Mouse (Mus musculus): Measurements from ENCODE around the gene Abtb1. TPM values are rescaled to one million over a fixed set of nuclear protein-coding genes. Genes with fewer than 3 reads are reported as not detected.

The Abtb1 gene
- total and polyA plus RNA-seq, 2 experiments from 2014 or later: 31.5 to 78.9 TPM

DNA sequence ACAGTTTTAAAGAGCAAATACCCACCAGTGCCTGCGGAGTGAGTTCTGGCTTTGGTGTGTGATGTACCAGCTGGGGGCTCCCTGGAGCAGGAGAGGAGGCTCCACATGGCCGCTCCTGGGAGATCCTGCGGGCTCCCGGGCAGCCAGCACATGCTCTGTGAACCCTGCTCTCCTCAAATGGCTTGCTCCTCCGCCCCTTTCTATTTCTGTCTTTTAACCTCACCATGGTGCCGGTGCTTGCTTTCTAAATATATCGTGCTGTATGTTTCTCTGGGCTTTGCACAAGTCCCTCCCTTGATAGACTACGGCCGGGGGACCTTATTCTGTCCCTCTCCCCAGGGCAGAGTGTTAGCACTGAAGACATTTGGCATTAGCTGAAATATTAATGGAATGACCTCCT is 15.5 kb upstream of the Abtb1 start:
- TF ChIP-seq CTCF (IDR thresholded peaks at IDR 0.05; ENCODE audit: low read depth): peak; percentile 18; the same call in 1 of the 2 replicates
- H3K27ac ChIP-seq: no peak overlapping the region
- H3K4me2 ChIP-seq (ENCODE audit: low read depth, low read length): no peak overlapping the region
- no peaks in the 10 kb centered on the region for H3K9me3 ChIP-seq (ENCODE audit: low read length)
- WGBS: 36% methylated on average over 9 of the region's 9 CpGs
- no peak overlapping the region for H3K4me3 ChIP-seq (ENCODE audit: low read length)
- peaks cover 22% of the 10 kb centered on the region; the same call in 1 of the 2 replicates for H3K36me3 ChIP-seq (ENCODE audit: insufficient read depth, low read length)
- H3K4me1 ChIP-seq (ENCODE audit: insufficient read depth, low read length): no peaks in the 10 kb centered on the region
- ATAC-seq: no peak
- no peaks in the 10 kb centered on the region for H3K27me3 ChIP-seq (ENCODE audit: insufficient read depth, low read length)
- no peak for DNase-seq (ENCODE audit: low spot score)
- H3K9ac ChIP-seq (replicated peaks; ENCODE audit: low read length): no peak overlapping the region

DNA sequence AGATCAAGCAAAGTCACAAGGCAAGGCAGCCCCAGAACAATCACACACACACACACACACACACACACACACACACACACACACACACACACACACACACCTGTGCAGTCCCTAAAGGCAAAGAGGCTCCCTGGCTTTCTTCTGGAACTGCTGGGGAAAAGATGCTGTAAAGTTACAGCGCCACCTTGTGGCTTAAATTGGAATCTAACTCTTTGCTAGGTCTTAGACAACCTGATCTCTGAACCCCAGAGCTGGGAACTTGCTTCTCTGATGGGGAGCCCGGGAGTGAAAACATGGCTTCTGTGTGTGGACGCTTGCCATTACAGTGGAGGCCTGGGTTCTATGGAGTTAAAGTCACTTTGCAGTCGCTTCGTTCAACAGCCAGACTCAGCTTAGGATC is 13.9 kb upstream of the Abtb1 start:
- 15% methylated on average over 5 of the region's 5 CpGs for whole genome bisulfite sequencing
- H3K27me3 ChIP-seq (ENCODE audit: insufficient read depth, low read length): no peaks in the 10 kb centered on the region
- peak; percentile 87 for TF ChIP-seq CTCF (IDR thresholded peaks at IDR 0.05; ENCODE audit: low read depth)
- H3K27ac ChIP-seq: no peak overlapping the region
- H3K4me2 ChIP-seq (ENCODE audit: low read depth, low read length): no peak overlapping the region
- DNase-seq (ENCODE audit: low spot score) (peak; percentile 90), ATAC-seq (peak; percentile 61)
- H3K4me1 ChIP-seq (ENCODE audit: insufficient read depth, low read length): no peaks in the 10 kb centered on the region
- H3K9ac ChIP-seq (replicated peaks; ENCODE audit: low read length): no peak overlapping the region
- peaks cover 20% of the 10 kb centered on the region; the same call in 1 of the 2 replicates for H3K36me3 ChIP-seq (ENCODE audit: insufficient read depth, low read length)
- no peaks in the 10 kb centered on the region for H3K9me3 ChIP-seq (ENCODE audit: low read length)
- no peak overlapping the region for H3K4me3 ChIP-seq (ENCODE audit: low read length)

DNA sequence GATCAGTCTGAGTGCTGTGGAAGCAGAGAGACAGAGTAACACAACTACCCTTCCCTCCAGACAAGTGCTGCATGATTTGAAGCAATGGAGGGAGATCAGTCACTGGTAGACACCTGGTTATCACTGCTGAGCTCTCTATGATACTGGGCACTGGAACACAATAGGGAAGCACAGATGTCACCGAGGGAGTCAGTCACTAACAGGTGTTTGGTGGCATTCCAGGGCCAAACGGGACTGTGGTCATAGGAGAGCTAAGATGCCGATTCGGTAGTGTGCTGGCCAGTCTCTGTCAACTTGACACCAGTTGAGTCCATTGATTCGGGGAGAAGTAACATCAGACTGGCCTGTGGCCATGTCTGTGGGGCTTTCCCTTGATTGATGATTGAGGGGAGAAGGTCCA is 12.7 kb upstream of the Abtb1 start:
- 66% methylated on average over 5 of the region's 5 CpGs for WGBS
- Histone ChIP-seq H3K4me1 (ENCODE audit: insufficient read depth, low read length) (no peaks in the 10 kb centered on the region), H3K27ac (no peak overlapping the region), H3K9ac (replicated peaks; ENCODE audit: low read length) (no peak overlapping the region), H3K9me3 (ENCODE audit: low read length) (no peaks in the 10 kb centered on the region), H3K27me3 (ENCODE audit: insufficient read depth, low read length) (no peaks in the 10 kb centered on the region), H3K4me2 (ENCODE audit: low read depth, low read length) (no peak overlapping the region), H3K4me3 (ENCODE audit: low read length) (no peak overlapping the region), H3K36me3 (ENCODE audit: insufficient read depth, low read length) (peaks cover 20% of the 10 kb centered on the region; the same call in 1 of the 2 replicates)
- DNase-seq (ENCODE audit: low spot score) (no peak), ATAC-seq (no peak)
- TF ChIP-seq CTCF (IDR thresholded peaks at IDR 0.05; ENCODE audit: low read depth): no peak

DNA sequence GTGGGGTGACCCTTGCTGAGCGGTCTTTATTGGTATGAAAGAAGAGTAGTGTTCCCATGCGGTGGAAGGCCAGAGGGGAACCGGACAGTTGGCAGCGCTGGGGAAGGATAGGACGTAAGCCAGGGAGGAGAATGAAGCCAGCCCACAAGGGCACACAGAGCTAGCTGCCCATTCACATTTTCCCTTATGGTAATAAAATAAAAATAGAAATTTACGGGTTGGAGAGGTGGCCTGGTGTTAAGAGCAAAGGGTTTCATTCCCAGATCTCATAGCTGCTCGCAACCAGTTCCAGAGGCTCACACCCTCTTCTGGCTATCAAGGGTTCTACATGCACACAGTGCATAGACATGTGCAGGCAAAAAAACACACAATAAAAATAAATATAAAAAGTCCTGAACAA is 8.2 kb upstream of the Abtb1 start:
- TF ChIP-seq CTCF (IDR thresholded peaks at IDR 0.05; ENCODE audit: low read depth): 0 out of 2 replicates have a peak, but pooled peaks have one; percentile 20
- Histone ChIP-seq H3K27ac (no peak overlapping the region), H3K9me3 (ENCODE audit: low read length) (no peaks in the 10 kb centered on the region), H3K27me3 (ENCODE audit: insufficient read depth, low read length) (no peaks in the 10 kb centered on the region), H3K4me1 (ENCODE audit: insufficient read depth, low read length) (no peaks in the 10 kb centered on the region), H3K4me2 (ENCODE audit: low read depth, low read length) (no peak overlapping the region), H3K36me3 (ENCODE audit: insufficient read depth, low read length) (peaks cover 37% of the 10 kb centered on the region), H3K9ac (replicated peaks; ENCODE audit: low read length) (no peak overlapping the region), H3K4me3 (ENCODE audit: low read length) (no peak overlapping the region)
- DNase-seq (ENCODE audit: low spot score) (no peak), ATAC-seq (no peak)
- WGBS: 79% methylated on average over 7 of the region's 7 CpGs

DNA sequence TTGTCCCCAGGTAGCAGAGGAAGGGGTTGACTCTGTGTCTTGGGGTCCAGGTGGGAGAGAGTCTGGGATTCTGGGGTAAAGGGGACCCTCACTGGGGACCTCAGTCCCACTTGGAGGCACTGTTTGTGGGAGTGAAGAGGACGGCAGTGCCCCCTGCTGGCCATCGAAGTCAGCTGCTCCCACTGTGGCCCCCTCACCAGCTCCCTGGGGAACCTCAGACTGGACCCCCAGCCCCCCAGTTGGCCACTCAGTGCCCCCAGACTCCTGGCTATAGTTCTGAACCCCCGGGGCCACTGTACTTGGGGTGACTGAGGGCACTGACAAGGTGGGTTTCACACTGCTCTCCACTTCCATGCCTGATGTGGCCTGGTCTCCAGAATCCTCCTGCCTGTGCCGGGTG is 7.5 kb upstream of the Abtb1 start:
- peak; percentile 58 for TF ChIP-seq CTCF (IDR thresholded peaks at IDR 0.05; ENCODE audit: low read depth)
- peak; percentile 6; the same call in 1 of the 2 replicates for ATAC-seq
- H3K36me3 ChIP-seq (ENCODE audit: insufficient read depth, low read length): peaks cover 37% of the 10 kb centered on the region
- no peak for DNase-seq (ENCODE audit: low spot score)
- H3K4me1 ChIP-seq (ENCODE audit: insufficient read depth, low read length): no peaks in the 10 kb centered on the region
- no peak overlapping the region for H3K9ac ChIP-seq (replicated peaks; ENCODE audit: low read length)
- H3K4me2 ChIP-seq (ENCODE audit: low read depth, low read length): no peak overlapping the region
- H3K27me3 ChIP-seq (ENCODE audit: insufficient read depth, low read length): no peaks in the 10 kb centered on the region
- 54% methylated on average over 4 of the region's 4 CpGs for WGBS
- H3K27ac ChIP-seq: no peak overlapping the region
- no peaks in the 10 kb centered on the region for H3K9me3 ChIP-seq (ENCODE audit: low read length)
- no peak overlapping the region for H3K4me3 ChIP-seq (ENCODE audit: low read length)

DNA sequence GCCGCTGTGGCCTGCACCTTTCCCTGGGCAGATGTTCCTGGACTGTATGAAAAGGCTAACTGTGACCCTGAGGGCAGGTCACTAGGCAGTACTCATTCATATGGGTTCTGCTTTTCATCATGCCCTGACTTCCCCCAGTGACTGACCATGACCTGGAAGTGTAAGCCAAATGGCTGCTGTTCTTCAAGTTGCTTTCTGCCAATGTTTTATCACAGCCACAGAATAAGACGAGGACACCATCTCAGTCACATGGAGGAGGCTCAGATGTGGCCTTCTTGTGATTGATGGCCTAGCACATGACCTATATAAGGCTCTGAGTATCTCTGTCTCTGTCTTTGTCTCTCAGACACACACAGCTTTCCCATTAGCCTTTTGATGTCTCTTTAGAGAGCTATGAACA is 5.8 kb upstream of the Abtb1 start:
- no peak for TF ChIP-seq CTCF (IDR thresholded peaks at IDR 0.05; ENCODE audit: low read depth)
- Histone ChIP-seq H3K27me3 (ENCODE audit: insufficient read depth, low read length) (no peaks in the 10 kb centered on the region), H3K36me3 (ENCODE audit: insufficient read depth, low read length) (peaks cover 32% of the 10 kb centered on the region), H3K27ac (no peak overlapping the region), H3K9ac (replicated peaks; ENCODE audit: low read length) (no peak overlapping the region), H3K4me3 (ENCODE audit: low read length) (no peak overlapping the region), H3K4me2 (ENCODE audit: low read depth, low read length) (no peak overlapping the region), H3K9me3 (ENCODE audit: low read length) (no peaks in the 10 kb centered on the region), H3K4me1 (ENCODE audit: insufficient read depth, low read length) (no peaks in the 10 kb centered on the region)
- 65% methylated on average over 2 of the region's 2 CpGs for WGBS
- DNase-seq (ENCODE audit: low spot score): no peak
- no peak for ATAC-seq

DNA sequence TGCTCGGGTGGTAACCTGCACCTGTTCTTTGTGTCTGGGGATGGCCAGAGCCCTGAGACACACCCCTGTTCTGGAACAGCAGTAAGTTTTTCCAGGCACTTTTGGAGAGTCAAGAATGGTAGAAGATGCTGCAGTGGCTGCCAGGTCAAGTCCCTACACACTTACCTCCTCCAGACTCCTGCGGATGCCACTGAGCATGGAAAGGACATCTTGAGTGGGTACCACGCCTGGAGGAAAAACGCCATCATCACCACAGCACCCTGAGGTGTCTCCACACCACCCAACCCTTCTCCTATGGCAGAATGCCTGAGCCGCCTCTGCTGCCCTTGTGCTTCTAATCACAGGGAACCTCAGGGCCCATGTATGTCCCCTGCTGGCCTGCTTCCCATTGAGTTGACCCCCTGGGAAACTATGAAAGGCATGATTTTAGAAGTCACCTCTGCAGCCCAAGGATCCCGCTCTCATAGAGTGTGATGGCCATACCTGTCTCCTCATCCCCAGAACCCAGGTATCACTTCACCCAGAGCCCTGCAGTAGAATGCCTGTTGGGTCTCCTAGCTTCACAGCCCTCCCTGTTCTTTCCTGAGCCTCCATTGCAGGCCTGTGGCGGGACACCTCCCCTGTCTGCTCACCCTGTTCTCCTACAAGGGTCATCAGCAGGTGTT is 3.2 kb upstream of the Abtb1 start:
- no peaks in the 10 kb centered on the region for H3K9me3 ChIP-seq (ENCODE audit: low read length)
- no peak for TF ChIP-seq CTCF (IDR thresholded peaks at IDR 0.05; ENCODE audit: low read depth)
- no peak for DNase-seq (ENCODE audit: low spot score)
- no peak overlapping the region for H3K4me2 ChIP-seq (ENCODE audit: low read depth, low read length)
- H3K4me1 ChIP-seq (ENCODE audit: insufficient read depth, low read length): peaks cover 10% of the 10 kb centered on the region
- H3K27me3 ChIP-seq (ENCODE audit: insufficient read depth, low read length): no peaks in the 10 kb centered on the region
- H3K9ac ChIP-seq (replicated peaks; ENCODE audit: low read length): no peak overlapping the region
- H3K4me3 ChIP-seq (ENCODE audit: low read length): no peak overlapping the region
- ATAC-seq: no peak
- 86% methylated on average over 7 of the region's 7 CpGs for WGBS
- H3K36me3 ChIP-seq (ENCODE audit: insufficient read depth, low read length): peaks cover 24% of the 10 kb centered on the region
- no peak overlapping the region for H3K27ac ChIP-seq
